Mouse (Mus musculus): ENCODE measurements around the gene Odf3l1.

GRCm38 (mm10) chr9:56842303-56842719, 22.2 kb downstream of the Odf3l1 start:
- no peak for TF ChIP-seq CTCF (IDR thresholded peaks at IDR 0.05; ENCODE audit: low read depth)
- no peak for TF ChIP-seq EP300 (IDR thresholded peaks at IDR 0.05; ENCODE audit: low read depth)

Measured in heart, postnatal 0 days (tissue).